Mouse (Mus musculus): ENCODE results near the gene Siglecf. TPM values are rescaled to one million over a fixed set of nuclear protein-coding genes. Genes with fewer than 3 reads are reported as not detected.
"Not testable (repeated sequence)": the region's sequence is repeated elsewhere in the genome, so short reads cannot be mapped to it uniquely, and the experiment has no call there.

Siglecf gene
- total RNA-seq (2022), result 1 to 10 TPM in 2 of 4 experiments, under 1 TPM in 2; 0.68 to 2.8 (median 1.7) TPM

- no peak for DNase-seq (ENCODE audit: low spot score in 2 of 2)
These were observed at the start of gene Siglecf for GRCm38 (mm10) chr7:43351154-43351553. Gene Siglecf (plus strand): TSS chr7:43351341.

GRCm38 (mm10) chr7:43305235-43305634 is 45.9 kb upstream of the Siglecf start:
- DNase-seq (ENCODE audit: low spot score in 2 of 2), result no peak

GRCm38 (mm10) chr7:43309069-43309468 is 42.1 kb upstream of the Siglecf start:
- no peak for DNase-seq (ENCODE audit: low spot score in 2 of 2)

- DNase-seq (ENCODE audit: low spot score in 2 of 2), result no peak
These were observed 39.5 kb upstream of the Siglecf start for GRCm38 (mm10) chr7:43311632-43312031.

GRCm38 (mm10) chr7:43312386-43313012 is 38.6 kb upstream of the Siglecf start:
- DNase-seq (ENCODE audit: low spot score in 2 of 2), result no peak

GRCm38 (mm10) chr7:43313013-43313428 is 38.1 kb upstream of the Siglecf start, which contains the start of gene Zfp715:
Gene Zfp715 (minus strand): TSS chr7:43313294.
- peak; percentile 94 for DNase-seq (ENCODE audit: low spot score in 2 of 2)

GRCm38 (mm10) chr7:43326223-43326780 is 24.8 kb upstream of the Siglecf start:
- peak; percentile 17 to 46 for DNase-seq (ENCODE audit: low spot score in 2 of 2)

GRCm38 (mm10) chr7:43328101-43328500 is 23.0 kb upstream of the Siglecf start:
- DNase-seq (ENCODE audit: low spot score in 2 of 2), result no peak

- peak in 1 of 2 experiments; percentile 10 for DNase-seq (ENCODE audit: low spot score in 2 of 2)
These were observed 17.9 kb upstream of the Siglecf start for GRCm38 (mm10) chr7:43333203-43333602.

- no peak for DNase-seq (ENCODE audit: low spot score in 2 of 2)
These were observed 17.2 kb upstream of the Siglecf start for GRCm38 (mm10) chr7:43333899-43334298.

- DNase-seq (ENCODE audit: low spot score in 2 of 2), result no peak
These were observed 10.4 kb upstream of the Siglecf start for GRCm38 (mm10) chr7:43340771-43341170.

GRCm38 (mm10) chr7:43343191-43343590 is 8.0 kb upstream of the Siglecf start:
- no peak for DNase-seq (ENCODE audit: low spot score in 2 of 2)

GRCm38 (mm10) chr7:43344020-43344419 is 7.1 kb upstream of the Siglecf start:
- DNase-seq (ENCODE audit: low spot score in 2 of 2), result no peak

- DNase-seq (ENCODE audit: low spot score in 2 of 2), result no peak
These were observed 6.7 kb upstream of the Siglecf start for GRCm38 (mm10) chr7:43344491-43344890.

- DNase-seq (ENCODE audit: low spot score in 2 of 2), result no peak
These were observed 5.0 kb upstream of the Siglecf start for GRCm38 (mm10) chr7:43346148-43346547.

GRCm38 (mm10) chr7:43346571-43346970 is 4.6 kb upstream of the Siglecf start:
- no peak for DNase-seq (ENCODE audit: low spot score in 2 of 2)

GRCm38 (mm10) chr7:43349623-43350022 is 1.5 kb upstream of the Siglecf start:
- not testable (repeated sequence) for DNase-seq (ENCODE audit: low spot score in 2 of 2)

GRCm38 (mm10) chr7:43353118-43353517 is 2.0 kb downstream of the Siglecf start:
- DNase-seq (ENCODE audit: low spot score in 2 of 2), result no peak

- DNase-seq (ENCODE audit: low spot score in 2 of 2), result no peak
These were observed 2.6 kb downstream of the Siglecf start for GRCm38 (mm10) chr7:43353758-43354157.

- peak in 1 of 2 experiments; percentile 13 for DNase-seq (ENCODE audit: low spot score in 2 of 2)
These were observed 4.0 kb downstream of the Siglecf start for GRCm38 (mm10) chr7:43354893-43355835.

GRCm38 (mm10) chr7:43358556-43358955 is 7.4 kb downstream of the Siglecf start:
- no peak for DNase-seq (ENCODE audit: low spot score in 2 of 2)

- DNase-seq (ENCODE audit: low spot score in 2 of 2), result no peak
These were observed 10.3 kb downstream of the Siglecf start for GRCm38 (mm10) chr7:43361442-43361841.
